Mouse (Mus musculus) heart, postnatal 0 days (tissue): ENCODE measurements at regions not wholly inside any gene's neighbourhood (a gene's known extent, or its start where the extent isn't known, plus 50 kb on each side); places are given as distances from the start of the nearest gene placed in this dataset.

Experiments used
- ATAC-seq: fragments of 200-750 bp; cut with Nextera tagmentation; 2 replicates; pipeline ENCODE4 v1.8.0; 2017; ENCODE audit warnings: low read depth, moderate number of reproducible peaks, moderate library complexity; ENCODE audit not compliant: insufficient read depth
- DNase-seq: peaks from one replicate; pipeline ENCODE4 v3.0.0-alpha.2; 2016; ENCODE audit warnings: low spot score
- H3K27ac ChIP-seq: fragments of 300-500 bp; sonication (generic); 2 replicates; pipeline ENCODE4 v1.5.1; 2014; ENCODE audit warnings: low read depth, mild to moderate bottlenecking
- H3K27me3 ChIP-seq: fragments of 300-500 bp; sonication (generic); 2 replicates; pipeline ENCODE4 v1.6.1; 2014; ENCODE audit warnings: low read length, mixed read lengths; ENCODE audit not compliant: control insufficient read depth, insufficient read depth
- H3K36me3 ChIP-seq: fragments of 300-500 bp; sonication (generic); replicated peaks from 2 replicates; pipeline ENCODE4 v1.6.1; 2014; ENCODE audit warnings: low read length, mixed read lengths; ENCODE audit not compliant: control insufficient read depth, insufficient read depth
- H3K4me1 ChIP-seq: fragments of 300-500 bp; sonication (generic); 2 replicates; pipeline ENCODE4 v1.6.1; 2014; ENCODE audit warnings: antibody characterized with exemption; ENCODE audit not compliant: control insufficient read depth, insufficient read depth
- H3K4me2 ChIP-seq: fragments of 300-500 bp; sonication (generic); 2 replicates; pipeline ENCODE4 v1.6.1; 2014; ENCODE audit warnings: low read depth, mild to moderate bottlenecking, low read length, moderate library complexity
- H3K4me3 ChIP-seq: fragments of 300-500 bp; sonication (generic); 2 replicates; pipeline ENCODE4 v1.5.1; 2014; ENCODE audit warnings: low read depth, low read length
- H3K9ac ChIP-seq: fragments of 300-500 bp; sonication (generic); replicated peaks from 2 replicates; pipeline ENCODE4 v1.6.1; 2014; ENCODE audit warnings: low read depth, low read length, mixed read lengths
- H3K9me3 ChIP-seq: fragments of 300-500 bp; sonication (generic); replicated peaks from 2 replicates; pipeline ENCODE4 v1.6.1; 2016; ENCODE audit warnings: low read length; ENCODE audit not compliant: control insufficient read depth
- CTCF ChIP-seq: IDR thresholded peaks from 2 replicates; pipeline ENCODE4 v1.5.1; 2016; ENCODE audit warnings: antibody characterized with exemption, control low read depth, low read depth
- EP300 ChIP-seq: IDR thresholded peaks from 2 replicates; pipeline ENCODE4 v1.6.1; 2016; ENCODE audit warnings: antibody characterized with exemption, low read depth
- WGBS: fragments of 180-500 bp; shearing (Covaris S2); extraction: QIAGEN DNeasy Blood & Tissue Kit; methylation state at CpG from one replicate; pipeline ENCODE4 v1.1.7; 2014; 5-methylcytosine and 5-hydroxymethylcytosine counted together

DNA sequence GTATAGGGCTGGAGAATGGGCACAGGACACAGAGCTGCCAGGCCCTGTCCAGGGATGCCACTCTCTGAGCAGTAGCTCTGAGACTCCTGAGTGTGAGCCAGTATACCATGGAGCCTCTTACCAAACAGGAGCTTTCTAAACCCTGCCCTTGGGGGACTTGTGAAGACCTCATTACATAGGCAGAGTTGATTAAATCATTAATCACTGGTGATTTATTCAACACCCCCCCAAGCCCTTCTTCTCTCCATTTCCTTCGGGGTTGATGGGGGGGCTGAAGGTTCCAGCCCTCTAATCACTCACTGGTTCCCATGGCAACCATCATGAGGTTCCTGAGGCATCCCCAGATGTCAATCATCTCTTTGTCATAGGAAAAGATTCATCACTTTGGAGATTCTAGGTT is 81.0 kb upstream of the Plekha5 start:
- Histone ChIP-seq H3K4me3 (no peak overlapping the region), H3K9me3 (no peaks in the 10 kb centered on the region), H3K36me3 (no peaks in the 10 kb centered on the region), H3K4me2 (no peak overlapping the region), H3K9ac (no peak overlapping the region), H3K27ac (no peak overlapping the region), H3K27me3 (no peaks in the 10 kb centered on the region), H3K4me1 (no peaks in the 10 kb centered on the region)
- no peak for ATAC-seq
- TF ChIP-seq CTCF (no peak), EP300 (no peak)
- DNase-seq: no peak
- WGBS: 73% methylated on average over 1 of the region's 1 CpGs

DNA sequence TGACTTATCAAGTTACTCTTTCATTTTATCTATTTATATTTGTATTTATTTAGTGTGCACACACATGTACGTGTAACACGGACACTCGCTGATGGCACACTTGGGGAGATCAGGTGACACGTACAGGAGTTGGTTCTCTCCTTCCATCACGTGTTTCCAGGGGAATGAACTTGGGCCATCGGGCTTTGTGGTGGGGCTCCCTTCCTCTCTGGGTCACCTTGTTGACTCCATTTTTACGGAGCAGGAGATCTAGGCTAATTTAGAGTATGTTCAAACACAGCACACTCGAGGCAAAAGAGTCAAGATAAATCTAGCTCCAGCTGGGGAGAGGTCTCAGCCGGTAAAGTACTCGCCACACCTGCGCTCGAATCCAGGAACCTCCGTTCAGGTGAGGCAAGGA is 84.1 kb upstream of the Plekha5 start:
- Histone ChIP-seq H3K4me3 (no peak overlapping the region), H3K4me2 (no peak overlapping the region), H3K27ac (no peak overlapping the region), H3K9ac (no peak overlapping the region), H3K4me1 (no peaks in the 10 kb centered on the region), H3K9me3 (no peaks in the 10 kb centered on the region), H3K36me3 (no peaks in the 10 kb centered on the region), H3K27me3 (no peaks in the 10 kb centered on the region)
- no peak for TF ChIP-seq CTCF
- no peak for TF ChIP-seq EP300
- ATAC-seq (no peak), DNase-seq (no peak)
- 73% methylated on average over 13 of the region's 13 CpGs for WGBS

DNA sequence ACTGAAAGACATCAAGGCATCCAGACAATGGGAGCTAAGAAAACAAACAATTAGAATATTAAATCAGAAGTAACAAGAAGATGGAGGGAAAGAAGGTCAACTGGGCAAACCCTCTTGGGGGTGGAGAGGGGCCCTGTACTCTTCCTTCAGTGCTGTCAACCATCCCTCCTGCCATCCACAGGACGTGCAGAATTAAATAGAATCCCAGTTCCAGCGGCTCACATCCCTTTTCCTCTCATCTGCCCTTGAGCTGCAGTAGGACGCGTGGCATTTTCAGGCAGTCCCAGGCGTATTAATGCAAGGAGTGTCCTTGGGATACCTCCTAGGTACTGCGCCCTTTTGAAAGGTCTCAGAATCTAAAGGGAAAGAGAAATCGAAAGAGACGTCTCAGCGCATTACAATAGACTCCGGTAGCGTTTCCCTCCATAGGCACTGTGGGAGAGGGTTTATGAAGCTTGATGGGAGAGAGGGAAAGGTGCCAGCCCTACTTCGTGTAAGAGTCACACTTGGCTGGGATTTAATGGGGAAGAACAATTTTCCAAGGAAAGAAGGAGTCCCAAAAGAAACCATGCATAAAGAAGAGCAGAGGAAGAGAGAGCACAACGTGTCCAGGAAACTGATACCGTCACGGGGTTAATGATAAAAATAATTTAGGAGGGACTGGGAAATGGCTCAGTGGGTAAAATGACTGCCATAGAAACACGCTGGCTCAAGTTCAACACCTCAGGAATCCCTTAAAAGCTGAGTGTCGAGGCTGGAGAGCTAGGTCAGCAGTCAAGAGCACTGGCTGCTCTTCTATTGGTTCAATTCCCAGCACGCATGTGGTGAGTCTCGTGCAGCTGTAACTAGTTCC is 85.7 kb upstream of the Plekha5 start:
- no peaks in the 10 kb centered on the region for H3K9me3 ChIP-seq
- DNase-seq (no peak), ATAC-seq (no peak)
- no peak for TF ChIP-seq EP300
- no peak for TF ChIP-seq CTCF
- H3K4me2 ChIP-seq: peak overlapping the region; percentile 46
- WGBS: 35% methylated on average over 19 of the region's 19 CpGs
- H3K27ac ChIP-seq: no peak overlapping the region
- no peaks in the 10 kb centered on the region for H3K4me1 ChIP-seq
- peak overlapping the region; percentile 25 for H3K4me3 ChIP-seq
- H3K9ac ChIP-seq: no peak overlapping the region
- no peaks in the 10 kb centered on the region for H3K36me3 ChIP-seq
- no peaks in the 10 kb centered on the region for H3K27me3 ChIP-seq

DNA sequence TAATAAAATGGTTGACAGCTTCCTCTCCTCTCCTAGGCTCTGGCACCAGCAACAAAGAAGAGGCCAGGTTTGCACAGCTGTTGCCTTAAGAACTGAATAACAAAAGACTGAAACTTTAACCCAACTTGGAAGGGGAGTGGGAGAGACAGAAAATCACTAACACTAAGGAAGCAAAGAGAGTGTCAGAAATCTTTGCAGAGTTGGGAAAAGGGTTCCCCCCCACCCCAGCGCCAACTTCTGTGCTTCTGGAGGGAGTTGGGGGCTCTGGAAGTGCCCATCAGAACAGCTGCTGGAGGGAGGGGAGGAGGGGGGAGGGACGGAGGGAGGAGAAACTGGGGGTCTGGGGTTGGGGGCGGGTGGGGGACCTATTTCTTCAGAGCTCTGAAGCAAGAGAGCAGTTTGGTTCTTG is 86.8 kb upstream of the Plekha5 start:
- no peaks in the 10 kb centered on the region for H3K9me3 ChIP-seq
- no peaks in the 10 kb centered on the region for H3K36me3 ChIP-seq
- TF ChIP-seq CTCF (no peak), EP300 (no peak)
- no peaks in the 10 kb centered on the region for H3K27me3 ChIP-seq
- 65% methylated on average over 3 of the region's 3 CpGs for WGBS
- no peak overlapping the region for H3K27ac ChIP-seq
- H3K9ac ChIP-seq: no peak overlapping the region
- ATAC-seq (no peak; the same call in 1 of the 2 replicates), DNase-seq (no peak)
- no peaks in the 10 kb centered on the region for H3K4me1 ChIP-seq
- no peak overlapping the region for H3K4me2 ChIP-seq
- no peak overlapping the region for H3K4me3 ChIP-seq

DNA sequence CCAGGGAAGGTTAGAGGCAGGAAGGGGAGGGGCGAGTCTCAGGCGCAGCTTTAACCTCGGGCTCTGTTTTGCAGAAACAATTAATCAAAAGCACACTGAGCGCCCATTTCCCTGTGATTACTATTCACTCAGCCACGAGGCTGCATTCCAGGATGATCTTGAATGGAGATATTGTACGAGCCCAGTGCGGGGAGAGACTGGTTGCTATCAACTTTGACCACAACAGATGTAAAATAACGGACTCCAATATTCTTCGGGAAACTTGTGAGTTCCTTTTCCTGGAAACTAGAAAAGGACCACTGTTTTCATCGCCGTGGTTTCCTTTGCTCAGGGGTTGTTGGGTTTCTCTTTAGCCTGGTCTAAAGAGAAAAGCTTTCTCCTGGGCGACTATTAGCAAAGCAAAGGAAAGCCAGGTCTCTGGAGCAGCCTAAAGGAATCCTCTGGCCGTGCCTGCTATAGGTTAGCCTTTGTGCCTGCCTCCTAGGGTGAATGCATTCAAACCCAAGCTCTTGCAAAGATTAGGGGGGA is 87.4 kb upstream of the Plekha5 start:
- peak overlapping the region; percentile 22 for H3K4me3 ChIP-seq
- H3K4me2 ChIP-seq: peak overlapping the region; percentile 47
- 8% methylated on average over 13 of the region's 13 CpGs for WGBS
- no peak for TF ChIP-seq EP300
- TF ChIP-seq CTCF: no peak
- H3K9ac ChIP-seq: no peak overlapping the region
- H3K9me3 ChIP-seq: no peaks in the 10 kb centered on the region
- DNase-seq (no peak), ATAC-seq (no peak)
- H3K36me3 ChIP-seq: no peaks in the 10 kb centered on the region
- no peaks in the 10 kb centered on the region for H3K4me1 ChIP-seq
- H3K27me3 ChIP-seq: no peaks in the 10 kb centered on the region
- no peak overlapping the region for H3K27ac ChIP-seq

DNA sequence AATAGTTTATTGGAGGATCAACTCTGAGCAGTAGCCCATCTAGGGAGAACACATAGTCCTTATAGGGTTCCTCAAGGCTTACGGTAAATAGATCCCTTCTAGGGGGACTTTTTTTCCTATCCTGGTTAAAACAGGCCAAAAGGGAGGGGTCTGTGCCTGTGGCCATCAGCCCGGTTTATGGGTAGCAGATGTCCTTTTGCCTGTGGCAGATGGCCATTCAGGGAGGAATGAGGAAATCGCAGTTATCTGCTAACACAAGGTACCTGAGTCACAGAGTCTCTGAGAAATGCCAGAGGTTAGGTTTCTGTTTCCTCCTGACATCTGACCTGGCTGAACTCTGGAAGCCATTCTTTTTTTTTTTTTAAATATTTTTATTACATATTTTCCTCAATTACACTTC is 90.5 kb upstream of the Plekha5 start:
- 65% methylated on average over 3 of the region's 3 CpGs for WGBS
- H3K27me3 ChIP-seq: no peaks in the 10 kb centered on the region
- no peaks in the 10 kb centered on the region for H3K4me1 ChIP-seq

More for the DNA sequence above, 90.5 kb upstream of the Plekha5 start:
- TF ChIP-seq CTCF (no peak), EP300 (no peak)
- DNase-seq: no peak
- Histone ChIP-seq H3K9ac (no peak overlapping the region), H3K36me3 (no peaks in the 10 kb centered on the region), H3K4me2 (no peak overlapping the region), H3K4me3 (no peak overlapping the region), H3K27ac (no peak overlapping the region), H3K9me3 (no peaks in the 10 kb centered on the region)
- ATAC-seq: no peak
